Mouse (Mus musculus) bone marrow, adult 2 months (tissue): ENCODE results near the gene Pced1b.
A peak's percentile ranks its signal among the peaks of the same experiment; 100 is the strongest.

Source experiments
- CTCF ChIP-seq: fragments of 200-500 bp; IDR thresholded peaks from 2 replicates; pipeline ENCODE4 v1.5.1; 2011; ENCODE audit warnings: low read length, control low read depth; ENCODE audit not compliant: control insufficient read depth, insufficient read depth
- POLR2A ChIP-seq: fragments of 200-500 bp; IDR thresholded peaks from 2 replicates; pipeline ENCODE4 v1.6.1; 2011; ENCODE audit warnings: low read depth, mild to moderate bottlenecking, control low read depth, low read length, borderline replicate concordance; ENCODE audit not compliant: control insufficient read depth

- no peak for TF ChIP-seq POLR2A
- TF ChIP-seq CTCF, result peak; percentile 96
These were observed 80.7 kb downstream of the Pced1b start for GRCm38 (mm10) chr15:97327500-97328081.
